In genomic region chr16:4667190-4667808, GRCm38 (mm10) we compare ENCODE assay signal across 1 mouse cellular context.
TF ChIP-seq lines count a peak whose summit lies in the region.

No protein-coding gene starts in this region.

TF ChIP-seq in CH12.LX, 34 proteins besides CTCF, POLR2A, EP300 and RAD21:
- TF ChIP-seq NRF1 (IDR thresholded peaks at IDR 0.05; ENCODE audit: low read depth, low read length) = peak; percentile 46; the same call in 1 of the 2 replicates
- TF ChIP-seq BHLHE40 (IDR thresholded peaks at IDR 0.05; ENCODE audit: low read depth, low read length) = no peak
- TF ChIP-seq ZMIZ1 (IDR thresholded peaks at IDR 0.05; ENCODE audit: low read depth, low read length) = no peak
- no peak for TF ChIP-seq MEF2A (IDR thresholded peaks at IDR 0.05; ENCODE audit: borderline replicate concordance, low read depth, low read length)
- TF ChIP-seq JUN (IDR thresholded peaks at IDR 0.05; ENCODE audit: insufficient read depth, low read depth, low read length) = no peak
- no peak for TF ChIP-seq ZKSCAN1 (IDR thresholded peaks at IDR 0.05; ENCODE audit: borderline replicate concordance, low read depth, low read length)
- no peak for TF ChIP-seq GABPA (IDR thresholded peaks at IDR 0.05; ENCODE audit: insufficient replicate concordance, low read depth, low read length)
- TF ChIP-seq RCOR1 (conservative IDR thresholded peaks at IDR 0.05; ENCODE audit: low read depth, low read length) = no peak
- TF ChIP-seq MYC (IDR thresholded peaks at IDR 0.05; ENCODE audit: low read depth, low read length) = no peak
- TF ChIP-seq KAT2A (IDR thresholded peaks at IDR 0.05; ENCODE audit: insufficient replicate concordance, low read length) = no peak
- no peak for TF ChIP-seq E2F4 (IDR thresholded peaks at IDR 0.05; ENCODE audit: insufficient replicate concordance, low read depth, low read length)
- TF ChIP-seq PAX5 (IDR thresholded peaks at IDR 0.05; ENCODE audit: low read length) = no peak
- peak; percentile 64 for TF ChIP-seq ZC3H11A (IDR thresholded peaks at IDR 0.05; ENCODE audit: low read depth, low read length)
- peak; percentile 93 for TF ChIP-seq SMC3 (IDR thresholded peaks at IDR 0.05; ENCODE audit: low read depth, low read length)
- peak; percentile 9; the same call in 1 of the 2 replicates for TF ChIP-seq ELF1 (IDR thresholded peaks at IDR 0.05; ENCODE audit: low read depth, low read length)
- no peak for TF ChIP-seq POLR2AphosphoS2 (IDR thresholded peaks at IDR 0.05; ENCODE audit: low read depth, low read length)
- TF ChIP-seq ETS1 (conservative IDR thresholded peaks at IDR 0.05; ENCODE audit: low read depth, low read length) = no peak
- no peak for TF ChIP-seq TBP (conservative IDR thresholded peaks at IDR 0.05; ENCODE audit: low read depth, low read length)
- no peak for TF ChIP-seq USF2 (conservative IDR thresholded peaks at IDR 0.05; ENCODE audit: low read depth, low read length)
- TF ChIP-seq IRF4 (IDR thresholded peaks at IDR 0.05; ENCODE audit: low read depth, low read length) = 0 out of 2 replicates have a peak, but pooled peaks have one; percentile 15
- TF ChIP-seq NELFE (IDR thresholded peaks at IDR 0.05; ENCODE audit: low read depth, low read length) = no peak; the same call in 1 of the 2 replicates
